Mouse (Mus musculus) embryonic fibroblast, embryonic 13.5 days (primary cell): ENCODE results near the gene Zc3h12a.

ENCODE experiments used
- CTCF ChIP-seq: IDR thresholded peaks from 2 replicates; pipeline ENCODE4 v1.5.1; 2011; ENCODE audit warnings: mild to moderate bottlenecking, control low read depth, low read length, moderate library complexity, borderline replicate concordance; ENCODE audit not compliant: insufficient read depth
- POLR2A ChIP-seq: IDR thresholded peaks from 2 replicates; pipeline ENCODE4 v1.6.1; 2011; ENCODE audit warnings: low read depth, mild to moderate bottlenecking, control low read depth, low read length, moderate library complexity

- no peak for TF ChIP-seq CTCF
- no peak for TF ChIP-seq POLR2A
Measured at GRCm38 (mm10) chr4:125134631-125135030, 7.0 kb upstream of the Zc3h12a start.
